Mouse (Mus musculus) macrophage (primary cell): ENCODE results near the gene 1700028P14Rik. TPM values are rescaled to one million over a fixed set of nuclear protein-coding genes. Genes with fewer than 3 reads are reported as not detected.

ENCODE experiments used
- H3K27ac ChIP-seq: fragments of 350-480 bp; formaldehyde crosslinking; 2 replicates; pipeline ENCODE4 v1.9.0; 2021
- H3K36me3 ChIP-seq: fragments of 350-480 bp; formaldehyde crosslinking; 2 replicates; pipeline ENCODE4 v1.9.0; 2021; ENCODE audit errors: inconsistent target
- H3K4me3 ChIP-seq: fragments of 350-480 bp; formaldehyde crosslinking; 2 replicates; pipeline ENCODE4 v1.9.0; 2021; ENCODE audit errors: inconsistent target
- H3K79me2 ChIP-seq: fragments of 350-480 bp; formaldehyde crosslinking; 2 replicates; pipeline ENCODE4 v1.9.0; 2021; ENCODE audit errors: inconsistent target
- WGBS: methylation state at CpG from one replicate; pipeline ENCODE4 v1.1.7; 2026; ENCODE audit warnings: inconsistent platforms; ENCODE audit not compliant: missing documents; 5-methylcytosine and 5-hydroxymethylcytosine counted together
- polyA plus RNA-seq: library from polyadenylated mRNA; stranded (reverse); fragments of 250-400 nt; gene quantifications from 3 replicates; pipeline ENCODE4 v1.2.4, GENCODE M21; 2018; ENCODE audit warnings: inconsistent platforms

1700028P14Rik gene
- polyA plus RNA-seq, 1 experiment from 2014 or later: not detected

DNA sequence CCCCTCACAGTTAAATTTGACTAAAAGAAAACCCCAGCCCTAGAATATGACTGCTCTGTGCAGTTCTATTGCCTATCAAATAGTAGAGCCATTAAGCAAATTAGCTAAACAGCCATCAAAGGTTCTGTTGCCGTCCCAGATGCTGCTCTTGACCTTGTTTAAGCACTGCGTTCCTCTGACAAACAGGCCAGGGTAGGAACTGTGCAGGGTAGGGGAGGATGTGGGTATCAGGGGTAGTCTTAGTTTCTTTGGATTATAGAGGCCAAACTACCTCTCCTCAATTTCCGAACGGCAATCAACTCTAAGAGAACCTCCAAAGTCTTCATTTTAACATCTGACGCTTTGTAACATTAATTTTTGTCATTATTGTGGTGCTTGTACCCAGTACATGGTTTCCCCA is 542 bp upstream of the 1700028P14Rik start:
- 89% methylated on average over 5 of the region's 5 CpGs for WGBS
- H3K79me2 ChIP-seq: no peaks in the 10 kb centered on the region
- no peaks in the 10 kb centered on the region for H3K36me3 ChIP-seq
- no peak overlapping the region for H3K4me3 ChIP-seq
- no peak overlapping the region for H3K27ac ChIP-seq

DNA sequence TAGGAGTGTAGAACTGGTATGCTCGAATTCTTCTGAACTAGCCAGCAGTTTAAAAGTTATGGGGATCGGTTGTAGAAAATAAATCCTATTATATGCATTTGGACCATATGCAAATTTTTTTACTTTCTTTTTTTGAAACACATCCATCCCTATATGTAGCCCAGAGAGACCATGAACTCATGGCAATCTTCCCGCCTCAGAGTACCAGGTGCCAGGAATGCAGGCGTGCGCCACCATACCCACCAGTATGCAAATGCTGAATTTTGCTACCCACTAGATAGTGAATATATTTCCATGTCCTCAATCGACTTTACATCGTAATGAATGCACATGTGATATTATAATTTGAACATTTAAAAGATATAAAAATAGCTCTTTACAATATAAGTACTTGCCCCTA is 5.3 kb downstream of the 1700028P14Rik start:
- H3K36me3 ChIP-seq: no peaks in the 10 kb centered on the region
- WGBS: 94% methylated on average over 7 of the region's 7 CpGs
- H3K79me2 ChIP-seq: no peaks in the 10 kb centered on the region
- H3K27ac ChIP-seq: no peak overlapping the region
- no peak overlapping the region for H3K4me3 ChIP-seq

DNA sequence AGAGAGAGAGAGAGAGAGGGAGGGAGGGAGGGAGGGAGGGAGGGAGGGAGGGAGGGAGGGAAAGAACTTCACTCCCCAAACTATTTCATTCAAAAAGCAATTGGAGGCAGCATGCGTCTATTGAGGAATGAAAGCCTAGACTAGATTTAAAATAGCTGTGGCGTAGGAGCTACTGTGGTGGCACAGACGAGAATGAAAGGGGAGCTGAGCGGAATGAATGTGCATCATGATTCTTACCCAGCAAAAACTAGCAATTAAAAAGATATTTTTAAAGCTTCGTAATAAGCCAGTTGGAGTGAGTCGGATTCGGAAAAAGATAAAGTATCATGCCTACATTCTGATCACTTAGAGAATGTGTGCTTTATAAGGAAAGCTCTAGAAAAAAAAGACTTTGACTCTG is 7.3 kb downstream of the 1700028P14Rik start:
- no peaks in the 10 kb centered on the region for H3K79me2 ChIP-seq
- no peak overlapping the region for H3K27ac ChIP-seq
- 90% methylated on average over 7 of the region's 7 CpGs for WGBS
- no peak overlapping the region for H3K4me3 ChIP-seq
- no peaks in the 10 kb centered on the region for H3K36me3 ChIP-seq

DNA sequence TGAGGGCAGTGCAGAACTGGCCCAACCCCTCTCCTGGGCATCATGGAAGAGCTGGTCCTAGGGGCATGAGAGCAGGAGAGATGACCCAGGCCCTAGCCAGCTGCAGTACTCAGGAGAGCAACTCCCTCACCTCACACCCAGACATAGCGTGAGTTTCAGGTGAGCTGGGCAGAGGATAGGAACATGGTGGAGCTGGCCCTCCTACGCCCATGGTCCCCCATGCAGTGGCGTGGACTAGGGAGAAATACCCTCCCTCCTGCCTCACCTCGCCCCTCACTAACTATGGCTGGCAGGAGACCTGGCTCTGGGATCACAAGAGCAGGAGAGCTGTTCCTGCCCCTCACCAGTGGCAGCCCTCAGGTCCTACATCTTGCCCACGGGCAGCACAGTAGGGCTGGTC is 8.8 kb downstream of the 1700028P14Rik start:
- WGBS: 91% methylated on average over 5 of the region's 5 CpGs
- H3K4me3 ChIP-seq: no peak overlapping the region
- no peaks in the 10 kb centered on the region for H3K36me3 ChIP-seq

GRCm38 (mm10) chr19:23636786-23637185 is 15.8 kb downstream of the 1700028P14Rik start:
- no peak overlapping the region for H3K4me3 ChIP-seq
- no peak overlapping the region for H3K27ac ChIP-seq
- H3K79me2 ChIP-seq: no peaks in the 10 kb centered on the region
- no peaks in the 10 kb centered on the region for H3K36me3 ChIP-seq
- WGBS: 90% methylated on average over 5 of the region's 5 CpGs

More for the DNA sequence above, 8.8 kb downstream of the 1700028P14Rik start:
- Histone ChIP-seq H3K79me2 (no peaks in the 10 kb centered on the region), H3K27ac (no peak overlapping the region)

DNA sequence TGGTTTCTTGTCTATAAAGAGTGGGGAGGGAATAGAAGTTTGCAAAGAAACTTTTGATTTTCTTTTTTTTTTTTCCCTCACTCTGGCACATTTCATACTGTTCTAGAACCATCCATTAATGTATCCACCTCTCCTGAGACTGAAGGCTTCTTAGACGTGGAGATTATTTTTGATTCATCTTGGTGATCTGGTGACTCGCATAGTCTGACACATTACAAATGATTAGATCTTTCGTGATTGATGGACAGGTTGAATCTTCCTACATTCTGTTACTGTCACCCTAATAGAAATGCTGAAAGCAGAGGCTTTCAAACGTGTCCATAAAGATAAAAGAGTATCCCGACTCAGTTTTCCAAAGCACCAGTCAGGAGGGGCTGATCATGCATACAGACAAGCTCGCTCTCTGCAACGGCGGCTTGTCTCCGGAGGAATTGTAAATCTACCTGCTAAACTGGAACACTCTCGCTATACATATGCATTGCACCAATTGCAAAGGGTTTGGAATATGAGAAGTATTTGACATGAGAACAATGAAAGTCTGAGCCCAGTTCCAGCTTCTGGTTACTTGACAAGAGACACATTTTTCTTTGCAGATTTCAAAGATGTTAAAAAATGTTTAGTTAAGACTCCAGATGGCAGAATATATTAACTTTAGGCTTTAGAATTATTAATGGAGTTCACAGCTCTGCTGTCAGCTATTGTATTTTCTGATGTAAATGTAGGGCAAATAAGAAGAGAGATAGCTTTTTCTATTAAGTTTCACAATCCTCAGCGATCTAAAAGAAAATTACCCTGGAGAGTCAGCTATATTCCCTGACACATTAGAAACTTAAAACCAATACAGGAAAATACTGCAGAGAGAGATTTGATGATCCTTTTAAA is 20.8 kb downstream of the 1700028P14Rik start:
- no peak overlapping the region for H3K27ac ChIP-seq
- WGBS: 90% methylated on average over 11 of the region's 11 CpGs
- H3K36me3 ChIP-seq: no peaks in the 10 kb centered on the region
- H3K4me3 ChIP-seq: no peak overlapping the region
- H3K79me2 ChIP-seq: no peaks in the 10 kb centered on the region

GRCm38 (mm10) chr19:23614268-23614667 is 38.3 kb downstream of the 1700028P14Rik start:
- WGBS: 86% methylated on average over 7 of the region's 7 CpGs
- Histone ChIP-seq H3K4me3 (no peak overlapping the region), H3K79me2 (no peaks in the 10 kb centered on the region), H3K36me3 (no peaks in the 10 kb centered on the region), H3K27ac (no peak overlapping the region)

DNA sequence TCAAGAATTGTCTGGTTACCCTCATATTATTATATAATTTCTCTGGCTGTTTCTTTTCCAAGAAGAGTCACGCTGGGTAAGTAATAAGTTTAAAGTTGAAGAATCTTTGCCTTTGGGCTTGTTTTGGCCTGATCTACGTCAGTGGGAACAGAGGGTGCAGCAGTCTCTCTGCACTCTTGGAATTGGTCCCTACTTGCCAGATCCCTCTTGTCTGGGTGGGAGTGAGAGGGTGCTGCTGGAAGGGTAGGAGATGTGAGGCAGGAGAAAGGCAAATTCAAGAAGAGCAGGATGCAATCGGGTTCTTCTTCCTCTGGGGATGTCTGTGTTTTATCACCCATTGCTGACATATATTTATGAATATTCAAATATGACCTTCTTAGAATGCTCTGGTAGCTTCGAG is 42.9 kb downstream of the 1700028P14Rik start:
- 90% methylated on average over 4 of the region's 4 CpGs for WGBS
- Histone ChIP-seq H3K4me3 (no peak overlapping the region), H3K79me2 (no peaks in the 10 kb centered on the region), H3K36me3 (no peaks in the 10 kb centered on the region), H3K27ac (no peak overlapping the region)

- no peaks in the 10 kb centered on the region for H3K36me3 ChIP-seq
- no peaks in the 10 kb centered on the region for H3K79me2 ChIP-seq
- no peak overlapping the region for H3K27ac ChIP-seq
- 95% methylated on average over 2 of the region's 2 CpGs for WGBS
- H3K4me3 ChIP-seq: no peak overlapping the region
Measured at GRCm38 (mm10) chr19:23607951-23608350, 44.7 kb downstream of the 1700028P14Rik start.

- Histone ChIP-seq H3K36me3 (no peaks in the 10 kb centered on the region), H3K27ac (no peak overlapping the region)
- 87% methylated on average over 3 of the region's 3 CpGs for WGBS
Measured at GRCm38 (mm10) chr19:23594950-23595349, 57.7 kb downstream of the 1700028P14Rik start.

DNA sequence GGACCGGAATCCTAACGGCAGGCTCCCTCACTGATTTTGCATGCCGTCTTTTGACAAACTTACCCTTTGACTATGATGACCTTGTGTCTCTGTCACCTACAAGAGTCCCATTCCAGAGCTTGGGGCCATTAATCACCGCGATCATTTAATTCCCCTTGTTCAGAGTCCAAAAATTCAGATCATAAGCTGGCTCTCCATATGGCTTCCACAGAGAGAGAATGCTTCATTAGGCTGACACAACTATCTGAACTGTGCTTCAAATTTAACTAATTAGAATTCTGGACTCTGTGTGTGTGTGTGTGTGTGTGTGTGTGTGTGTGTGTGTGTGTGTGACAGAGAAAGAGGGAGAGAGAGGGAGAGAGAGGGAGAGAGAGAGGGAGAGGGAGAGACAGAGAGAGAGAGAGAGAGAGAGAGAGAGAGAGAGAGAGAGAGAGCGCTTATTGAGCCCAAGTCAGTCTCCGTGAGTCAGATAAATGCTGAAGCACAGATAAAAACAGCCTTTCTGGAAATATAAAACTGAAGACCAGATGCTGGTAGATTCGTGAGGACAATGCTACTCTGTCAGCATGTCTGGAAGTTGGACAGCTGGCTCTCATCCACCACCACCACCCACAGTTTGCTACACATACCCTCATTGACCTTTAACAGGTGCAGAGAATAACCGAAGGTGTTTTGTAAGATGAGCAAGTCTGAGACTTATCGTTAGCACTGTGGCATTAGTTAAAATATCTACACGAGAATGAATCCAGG is 73.8 kb downstream of the 1700028P14Rik start:
- no peaks in the 10 kb centered on the region for H3K36me3 ChIP-seq
- 91% methylated on average over 10 of the region's 11 CpGs for WGBS
- H3K27ac ChIP-seq: no peak overlapping the region
- no peak overlapping the region for H3K4me3 ChIP-seq
- H3K79me2 ChIP-seq: no peaks in the 10 kb centered on the region

More at GRCm38 (mm10) chr19:23594950-23595349, 57.7 kb downstream of the 1700028P14Rik start:
- no peaks in the 10 kb centered on the region for H3K79me2 ChIP-seq
- no peak overlapping the region for H3K4me3 ChIP-seq

GRCm38 (mm10) chr19:23576685-23577084 is 75.9 kb downstream of the 1700028P14Rik start:
- WGBS: 63% methylated on average over 4 of the region's 4 CpGs
- no peaks in the 10 kb centered on the region for H3K79me2 ChIP-seq
- H3K4me3 ChIP-seq: no peak overlapping the region
- H3K36me3 ChIP-seq: no peaks in the 10 kb centered on the region
- no peak overlapping the region for H3K27ac ChIP-seq

DNA sequence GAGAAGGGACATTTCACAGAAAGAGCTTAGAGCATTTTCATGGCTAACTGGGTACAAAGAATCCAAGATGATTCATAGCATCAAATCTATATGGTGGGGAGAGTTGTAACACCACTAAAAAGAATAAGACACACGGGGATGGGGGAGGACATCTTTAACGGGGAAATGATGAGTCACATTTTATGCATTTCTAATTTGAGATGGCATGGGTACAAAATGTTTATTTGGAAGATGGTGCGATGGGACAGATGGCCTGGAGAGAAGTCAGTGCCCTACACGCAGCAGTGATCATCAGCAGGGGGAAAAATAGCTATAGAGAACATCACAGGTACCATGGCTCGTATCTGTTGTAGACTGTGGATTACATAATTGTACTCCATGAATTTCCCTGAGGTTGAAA is 88.9 kb downstream of the 1700028P14Rik start:
- H3K27ac ChIP-seq: no peak overlapping the region
- WGBS: 80% methylated on average over 5 of the region's 5 CpGs
- H3K4me3 ChIP-seq: no peak overlapping the region
- no peaks in the 10 kb centered on the region for H3K36me3 ChIP-seq
- H3K79me2 ChIP-seq: no peaks in the 10 kb centered on the region

GRCm38 (mm10) chr19:23562588-23562987 is 90.0 kb downstream of the 1700028P14Rik start:
- WGBS: 93% methylated on average over 4 of the region's 4 CpGs
- H3K79me2 ChIP-seq: no peaks in the 10 kb centered on the region

DNA sequence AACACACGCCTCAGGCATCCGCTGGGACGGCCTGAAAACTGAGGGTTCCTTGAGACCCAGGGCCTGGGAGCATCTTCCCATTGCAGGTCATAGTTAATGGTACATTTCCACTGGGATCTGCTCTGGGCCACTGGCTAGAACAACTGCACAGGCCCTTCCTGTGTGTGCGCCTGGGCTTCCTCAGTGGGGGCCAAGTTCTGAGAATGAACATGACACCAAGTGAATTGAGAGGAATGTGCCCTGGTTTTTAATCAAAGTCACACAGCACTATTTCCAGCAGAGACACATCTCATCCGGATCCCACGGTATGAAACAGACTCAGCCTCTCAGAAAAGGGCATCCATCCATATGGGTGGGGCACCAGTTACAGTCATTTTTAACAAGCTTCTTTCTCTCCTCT is 90.6 kb downstream of the 1700028P14Rik start:
- Histone ChIP-seq H3K79me2 (no peaks in the 10 kb centered on the region), H3K36me3 (no peaks in the 10 kb centered on the region), H3K27ac (no peak overlapping the region), H3K4me3 (no peak overlapping the region)
- WGBS: 93% methylated on average over 6 of the region's 6 CpGs

More at GRCm38 (mm10) chr19:23562588-23562987, 90.0 kb downstream of the 1700028P14Rik start:
- H3K4me3 ChIP-seq: no peak overlapping the region
- H3K36me3 ChIP-seq: no peaks in the 10 kb centered on the region
- H3K27ac ChIP-seq: no peak overlapping the region
